24 mouse cellular contexts compared by ENCODE assay signal in genomic region chr2:180408410-180408809, GRCm38 (mm10). TPM values are rescaled to one million over a fixed set of nuclear protein-coding genes. Genes with fewer than 3 reads are reported as not detected.
DNase-seq lines count a peak whose midpoint lies in the region; ATAC-seq and TF ChIP-seq lines count a peak whose summit lies in the region.
"Had no signal": no experiment of that assay in that cellular context is flagged by ENCODE, and none has a peak within 500 bp of the region (broad histone marks: within the 10 kb centered on the region; RNA-seq: fewer than 3 reads in every experiment).

No protein-coding gene starts in this region.

- H3K27me3 ChIP-seq in CH12.LX (replicated peaks) (peaks cover 37% of the 10 kb centered on the region), MEL (ENCODE audit: control insufficient read depth in 1 of 2, insufficient read depth in 2 of 2, low read length in 2 of 2) (peaks cover 3 to 4% of the 10 kb centered on the region in 2 experiments; a peak in 3 of 4 replicates)
- H3K27me3 ChIP-seq in splenic B cell, adult 2 months (ENCODE audit: control insufficient read depth, insufficient read depth, low read length, poor library complexity, severe bottlenecking): no peaks in the 10 kb centered on the region
- no peaks in the 10 kb centered on the region; the same call in 1 of the 2 replicates for H3K27me3 ChIP-seq in midbrain, embryonic 16.5 days (ENCODE audit: control insufficient read depth, insufficient read depth, low read depth, low read length)
- H3K27me3 ChIP-seq: kidney, embryonic 15.5 days; liver, embryonic 13.5 days; Patski; stomach, embryonic 15.5 days had no signal

- TF ChIP-seq RAD21 in CH12.LX (IDR thresholded peaks at IDR 0.05; ENCODE audit: low read depth, low read length) (no peak), MEL (IDR thresholded peaks at IDR 0.05; ENCODE audit: low read depth, low read length) (no peak)

- H3K4me1 ChIP-seq in CH12.LX (ENCODE audit: control insufficient read depth in 1 of 2, insufficient read depth in 2 of 2) (no peaks in the 10 kb centered on the region), MEL (ENCODE audit: control insufficient read depth in 1 of 2, insufficient read depth in 2 of 2, low read length in 2 of 2) (no peaks in the 10 kb centered on the region)
- no peaks in the 10 kb centered on the region for H3K4me1 ChIP-seq in midbrain, embryonic 16.5 days (ENCODE audit: control insufficient read depth, insufficient read depth, low read length)
- H3K4me1 ChIP-seq: kidney, embryonic 15.5 days; liver, embryonic 13.5 days; megakaryocyte, embryonic 14.5 days; stomach, embryonic 15.5 days had no signal

- H3K79me2 ChIP-seq in CH12.LX (replicated peaks; ENCODE audit: control insufficient read depth, extremely low read depth, insufficient read depth, poor library complexity, severe bottlenecking) (no peaks in the 10 kb centered on the region), MEL (ENCODE audit: control insufficient read depth, insufficient read depth, low read length, poor library complexity) (no peaks in the 10 kb centered on the region)

- TF ChIP-seq POLR2A in CH12.LX (IDR thresholded peaks at IDR 0.05; ENCODE audit: low read depth, low read length) (no peak), MEL (IDR thresholded peaks at IDR 0.05; ENCODE audit: control insufficient read depth in 1 of 2, insufficient read depth in 1 of 2, low read depth in 1 of 2, low read length in 2 of 2, poor library complexity in 1 of 2) (no peak)

- H3K36me3 ChIP-seq in CH12.LX (replicated peaks in 1 of 2; ENCODE audit: control insufficient read depth in 1 of 2, insufficient read depth in 1 of 2, low read length in 1 of 2) (no peaks in the 10 kb centered on the region), MEL (ENCODE audit: control insufficient read depth in 1 of 2, insufficient read depth in 2 of 2, low read length in 2 of 2) (no peaks in the 10 kb centered on the region)
- no peaks in the 10 kb centered on the region for H3K36me3 ChIP-seq in splenic B cell, adult 2 months (ENCODE audit: control insufficient read depth, insufficient read depth, low read length, poor library complexity, severe bottlenecking)
- no peaks in the 10 kb centered on the region for H3K36me3 ChIP-seq in midbrain, embryonic 16.5 days (ENCODE audit: control insufficient read depth, insufficient read depth, low read length)
- H3K36me3 ChIP-seq: hindbrain, embryonic 13.5 days; kidney, embryonic 15.5 days; liver, embryonic 13.5 days; neural tube, embryonic 15.5 days; stomach, embryonic 15.5 days had no signal

- H3K4me2 ChIP-seq in CH12.LX (ENCODE audit: insufficient read depth, low read depth, poor library complexity, severe bottlenecking): no peak overlapping the region
- H3K4me2 ChIP-seq in midbrain, embryonic 16.5 days (ENCODE audit: low read length): no peak overlapping the region
- H3K4me2 ChIP-seq: heart, embryonic 11.5 days; hindbrain, embryonic 13.5 days; kidney, embryonic 15.5 days; liver, embryonic 13.5 days; neural tube, embryonic 15.5 days; stomach, embryonic 15.5 days had no signal

- no peak overlapping the region for H3K27ac ChIP-seq in left cerebral cortex, adult 2 months
- H3K27ac ChIP-seq in CH12.LX (ENCODE audit: insufficient read depth, low read depth) (no peak overlapping the region), MEL (ENCODE audit: control insufficient read depth, low read depth, low read length) (no peak overlapping the region)
- no peak overlapping the region for H3K27ac ChIP-seq in midbrain, embryonic 16.5 days (ENCODE audit: low read length)
- H3K27ac ChIP-seq: hindbrain, embryonic 13.5 days; kidney, embryonic 15.5 days; liver, embryonic 13.5 days; neural tube, embryonic 15.5 days; stomach, embryonic 15.5 days had no signal

- no peak overlapping the region for H3K9ac ChIP-seq in CH12.LX (ENCODE audit: insufficient read depth, low read depth)
- H3K9ac ChIP-seq in MEL (ENCODE audit: control insufficient read depth, low read depth, low read length, poor library complexity, severe bottlenecking): no peak overlapping the region
- no peak overlapping the region for H3K9ac ChIP-seq in midbrain, embryonic 16.5 days (ENCODE audit: low read depth, low read length)
- H3K9ac ChIP-seq: hindbrain, embryonic 13.5 days; kidney, embryonic 15.5 days; liver, embryonic 13.5 days; neural tube, embryonic 15.5 days; stomach, embryonic 15.5 days had no signal

- no peak for ATAC-seq in midbrain, embryonic 16.5 days
- ATAC-seq: forebrain, embryonic 16.5 days; intestine, embryonic 16.5 days; Patski had no signal

- no peak for DNase-seq in left cerebral cortex, adult 2 months (ENCODE audit: extremely low spot score in 1 of 2, low spot score in 2 of 2)
- no peak for DNase-seq in left cerebral cortex, postnatal 25 days (ENCODE audit: low spot score in 2 of 2)
- peak; percentile 8 for DNase-seq in CH12.LX (ENCODE audit: extremely low read depth)
- peak; percentile 32 for DNase-seq in MEL (ENCODE audit: low read depth, low spot score)
- peak; percentile 10 for DNase-seq in splenic B cell, adult 2 months (ENCODE audit: low read depth, low spot score)
- DNase-seq in frontal cortex, postnatal 25 days (ENCODE audit: low spot score in 2 of 2): no peak
- DNase-seq: adrenal gland, postnatal 14 days; cerebellum, adult 11-12 months; embryo, embryonic 11 days; heart, postnatal 10 days; liver, embryonic 13.5 days; midbrain, embryonic 14.5 days; spleen, adult 18-20 months; thymus, adult 2 months had no signal

- H3K4me3 ChIP-seq in left cerebral cortex, adult 2 months: no peak overlapping the region
- no peak overlapping the region for H3K4me3 ChIP-seq in CH12.LX (replicated peaks in 1 of 3; ENCODE audit: low read depth in 2 of 3, low read length in 2 of 3, poor library complexity in 1 of 3)
- no peak overlapping the region for H3K4me3 ChIP-seq in MEL (ENCODE audit: control insufficient read depth in 1 of 2, insufficient read depth in 1 of 2, low read depth in 2 of 2, low read length in 2 of 2)
- no peak overlapping the region for H3K4me3 ChIP-seq in midbrain, embryonic 16.5 days (ENCODE audit: low read depth, low read length)
- H3K4me3 ChIP-seq: hindbrain, embryonic 13.5 days; kidney, embryonic 15.5 days; liver, embryonic 13.5 days; megakaryocyte, embryonic 14.5 days; neural tube, embryonic 15.5 days; stomach, embryonic 15.5 days had no signal

- in situ Hi-C loops in CH12.LX (cut with MboI; ENCODE audit: low pct_ligation_motif_present, low pct_unique_long_range_greater_than_20kb, low sequenced_read_pairs): no loop called here

- dilution Hi-C loops in CH12.LX (cut with MboI; ENCODE audit: extremely low pct_ligation_motif_present, extremely low pct_unique_long_range_greater_than_20kb, low sequenced_read_pairs): no loop called here

- TF ChIP-seq EP300 in CH12.LX (IDR thresholded peaks at IDR 0.05; ENCODE audit: low read length) (no peak), MEL (IDR thresholded peaks at IDR 0.05; ENCODE audit: low read depth in 1 of 2, low read length in 2 of 2) (no peak)

- H3K9me3 ChIP-seq in CH12.LX (replicated peaks; ENCODE audit: low read length) (no peaks in the 10 kb centered on the region), MEL (replicated peaks; ENCODE audit: insufficient read depth, low read length) (no peaks in the 10 kb centered on the region)
- no peaks in the 10 kb centered on the region for H3K9me3 ChIP-seq in midbrain, embryonic 16.5 days (replicated peaks; ENCODE audit: control insufficient read depth, low read length, poor library complexity, severe bottlenecking)
- H3K9me3 ChIP-seq: hindbrain, embryonic 13.5 days; kidney, embryonic 15.5 days; liver, embryonic 13.5 days; neural tube, embryonic 15.5 days; stomach, embryonic 15.5 days had no signal

- intact Hi-C loops in left cerebral cortex, adult 2 months (cut with DNase I): no loop called here
- intact Hi-C loops in left cerebral cortex, postnatal 25 days (cut with DNase I): no loop called here

- 33% methylated on average over 2 of the region's 2 CpGs for WGBS in midbrain, embryonic 16.5 days

- peak; percentile 6 for TF ChIP-seq CTCF in left cerebral cortex, adult 2 months (IDR thresholded peaks at IDR 0.05)
- peak in 1 of 2 experiments; percentile 39; a peak in 2 of 4 replicates for TF ChIP-seq CTCF in CH12.LX (conservative IDR thresholded peaks at IDR 0.05 in 1 of 2, IDR thresholded peaks at IDR 0.05 in 1 of 2; ENCODE audit: low read depth in 2 of 2, low read length in 2 of 2)
- TF ChIP-seq CTCF in MEL (IDR thresholded peaks at IDR 0.05 in 2 of 3, conservative IDR thresholded peaks at IDR 0.05 in 1 of 3; ENCODE audit: control insufficient read depth in 1 of 3, insufficient read depth in 1 of 3, low read depth in 2 of 3, low read length in 3 of 3, poor library complexity in 1 of 3, severe bottlenecking in 1 of 3): peak; percentile 43 to 54 (median 52)

TF ChIP-seq in CH12.LX, 34 proteins besides CTCF, POLR2A, EP300 and RAD21:
- TF ChIP-seq ZMIZ1 (IDR thresholded peaks at IDR 0.05; ENCODE audit: low read depth, low read length) (no peak), SMC3 (IDR thresholded peaks at IDR 0.05; ENCODE audit: low read depth, low read length) (0 out of 2 replicates have a peak, but pooled peaks have one; percentile 9), KAT2A (IDR thresholded peaks at IDR 0.05; ENCODE audit: insufficient replicate concordance, low read length) (no peak)

TF ChIP-seq in MEL, 35 proteins besides CTCF, POLR2A, EP300 and RAD21:
- peak; percentile 36 for TF ChIP-seq SMC3 (IDR thresholded peaks at IDR 0.05; ENCODE audit: low read depth, low read length)
- TF ChIP-seq ZNF384 (IDR thresholded peaks at IDR 0.05; ENCODE audit: low read depth, low read length): no peak
- 0 out of 2 replicates have a peak, but pooled peaks have one; percentile 24 for TF ChIP-seq MYC (IDR thresholded peaks at IDR 0.05; ENCODE audit: low read depth, low read length)

RNA-seq across cellular contexts. Expression of gene Slco4a1, which starts 47.6 kb away (rescaled TPM):
- total RNA-seq in left cerebral cortex, adult 2 months (2021): 1 to 10 TPM; 2.6 to 3.1 TPM
- total RNA-seq in left cerebral cortex, postnatal 25 days (2021): 1 to 10 TPM in 1 of 2 experiments, under 1 TPM in 1; 0.94 to 1.5 TPM
- total RNA-seq in CH12.LX (2012; rRNA removed) (3.9 and 4.8 TPM in 2 replicates), CH12.LX (2014; rRNA removed) (1.4 and 1.9 TPM in 2 replicates), MEL (2012; rRNA removed) (not detected in 2 replicates)
- polyA plus RNA-seq in CH12.LX (2012; ENCODE audit: insufficient read length, low read depth) (4.3 and 5.4 TPM in 2 replicates), MEL (2012; ENCODE audit: insufficient read depth in 1 of 2, insufficient read length in 2 of 2, low read depth in 1 of 2, low replicate concordance in 2 of 2, missing spikeins in 1 of 2) (not detected)
- polyA plus RNA-seq in midbrain, embryonic 16.5 days (2015; fragmentation: Nextera tagmentation; extraction: Ambion mirVana): 1.7 and 2.4 TPM in 2 replicates
- polyA plus RNA-seq: heart, embryonic 11.5 days had no signal

Comparison
In these comparisons a context has a peak if more than half of its experiments do, and no peak if none do; other contexts are left out.
1. DNase-seq: peak in CH12.LX (single experiment), MEL (single experiment) and splenic B cell, adult 2 months (single experiment); none in left cerebral cortex, adult 2 months (0 of 2), left cerebral cortex, postnatal 25 days (0 of 2) and frontal cortex, postnatal 25 days (0 of 2).